Mouse (Mus musculus) liver, embryonic 14.5 days (tissue): ENCODE results near the gene Mansc1.
A peak's percentile ranks its signal among the peaks of the same experiment; 100 is the strongest.

ENCODE experiments used
- CTCF ChIP-seq: IDR thresholded peaks from 2 replicates; pipeline ENCODE4 v1.5.1; 2016; ENCODE audit warnings: antibody characterized with exemption, low read depth, control low read depth
- EP300 ChIP-seq: IDR thresholded peaks from 2 replicates; pipeline ENCODE4 v1.6.1; 2016; ENCODE audit warnings: antibody characterized with exemption, low read depth

DNA sequence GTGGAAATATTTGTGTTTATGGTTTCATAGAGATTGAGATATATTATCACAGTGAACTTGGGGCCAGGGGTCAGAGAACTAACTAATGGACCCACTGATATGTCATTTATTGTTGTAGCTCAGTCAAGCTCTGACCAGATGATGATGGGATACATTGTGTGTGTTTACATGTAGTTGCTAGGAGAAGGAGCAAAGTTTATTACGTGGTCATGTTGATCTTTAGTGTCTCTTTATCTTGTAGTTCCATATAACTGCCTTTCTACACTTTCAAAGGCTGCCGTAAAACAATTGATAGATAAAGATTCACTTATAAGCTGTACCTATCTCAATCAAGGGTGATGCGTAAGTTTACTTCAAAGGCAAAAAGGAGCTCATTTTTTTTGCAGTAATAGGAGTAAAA, 45.7 kb upstream of the Mansc1 start:
- TF ChIP-seq CTCF (no peak), EP300 (peak; percentile 82)
